Mouse (Mus musculus) hindbrain, embryonic 16.5 days (tissue): ENCODE results near the gene Csrp1. TPM values are rescaled to one million over a fixed set of nuclear protein-coding genes. Genes with fewer than 3 reads are reported as not detected.

ENCODE experiments used
- ATAC-seq: fragments of 200-750 bp; cut with Nextera tagmentation; 2 replicates; pipeline ENCODE4 v1.8.0; 2017; ENCODE audit warnings: moderate TSS enrichment, moderate library complexity
- H3K27ac ChIP-seq: fragments of 300-500 bp; sonication (generic); 2 replicates; pipeline ENCODE4 v1.5.1; 2014; ENCODE audit warnings: low read depth, mild to moderate bottlenecking, control low read depth, low read length, moderate library complexity
- H3K27me3 ChIP-seq: fragments of 300-500 bp; sonication (generic); replicated peaks from 2 replicates; pipeline ENCODE4 v1.6.1; 2014; ENCODE audit warnings: low read length; ENCODE audit not compliant: control insufficient read depth, insufficient read depth
- H3K36me3 ChIP-seq: fragments of 300-500 bp; sonication (generic); 2 replicates; pipeline ENCODE4 v1.6.1; 2014; ENCODE audit warnings: mild to moderate bottlenecking, low read length, moderate library complexity, mixed read lengths; ENCODE audit not compliant: control insufficient read depth, insufficient read depth
- H3K4me1 ChIP-seq: fragments of 300-500 bp; sonication (generic); 2 replicates; pipeline ENCODE4 v1.6.1; 2014; ENCODE audit warnings: low read depth, low read length; ENCODE audit not compliant: control insufficient read depth, insufficient read depth
- H3K4me2 ChIP-seq: fragments of 300-500 bp; sonication (generic); 2 replicates; pipeline ENCODE4 v1.6.1; 2014; ENCODE audit warnings: mild to moderate bottlenecking, low read length, control low read depth, moderate library complexity
- H3K4me3 ChIP-seq: fragments of 300-500 bp; sonication (generic); 2 replicates; pipeline ENCODE4 v1.5.1; 2014; ENCODE audit warnings: mild to moderate bottlenecking, low read length, control low read depth, moderate library complexity
- H3K9ac ChIP-seq: fragments of 300-500 bp; sonication (generic); 2 replicates; pipeline ENCODE4 v1.6.1; 2014; ENCODE audit warnings: low read depth, mild to moderate bottlenecking, control low read depth, low read length, moderate library complexity
- H3K9me3 ChIP-seq: fragments of 300-500 bp; sonication (generic); 2 replicates; pipeline ENCODE4 v1.6.1; 2014; ENCODE audit warnings: mild to moderate bottlenecking, low read length, moderate library complexity; ENCODE audit not compliant: control insufficient read depth
- WGBS: fragments of 180-500 bp; shearing (Covaris S2); extraction: QIAGEN DNeasy Blood & Tissue Kit; methylation state at CpG from one replicate; pipeline ENCODE4 v1.1.7; 2014; 5-methylcytosine and 5-hydroxymethylcytosine counted together
- polyA plus RNA-seq: library from polyadenylated mRNA; unstranded; fragments of >200 nt; fragmentation: Nextera tagmentation; extraction: Ambion mirVana; gene quantifications from 2 replicates; pipeline ENCODE4 v1.2.1, GENCODE M21; 2015

Csrp1 gene
- polyA plus RNA-seq, 1 experiment from 2014 or later, result 20.6 TPM

- Histone ChIP-seq H3K4me3 (no peak overlapping the region), H3K4me2 (no peak overlapping the region), H3K4me1 (peaks cover 13% of the 10 kb centered on the region), H3K9ac (no peak overlapping the region), H3K27me3 (peaks cover 3% of the 10 kb centered on the region; the same call in 1 of the 2 replicates), H3K36me3 (no peaks in the 10 kb centered on the region), H3K27ac (no peak overlapping the region), H3K9me3 (no peaks in the 10 kb centered on the region)
- no peak for ATAC-seq
- 63% methylated on average over 10 of the region's 10 CpGs for WGBS
Measured at GRCm38 (mm10) chr1:135691417-135691815, 28.4 kb upstream of the Csrp1 start.

GRCm38 (mm10) chr1:135694181-135694580 is 25.7 kb upstream of the Csrp1 start:
- 37% methylated on average over 11 of the region's 11 CpGs for WGBS

GRCm38 (mm10) chr1:135697462-135697861 is 22.4 kb upstream of the Csrp1 start:
- 78% methylated on average over 4 of the region's 4 CpGs for WGBS
- H3K9me3 ChIP-seq, result no peaks in the 10 kb centered on the region
- no peak overlapping the region for H3K4me2 ChIP-seq
- no peak for ATAC-seq
- H3K27ac ChIP-seq, result no peak overlapping the region
- H3K4me3 ChIP-seq, result no peak overlapping the region
- H3K27me3 ChIP-seq, result no peaks in the 10 kb centered on the region
- peaks cover 15% of the 10 kb centered on the region for H3K4me1 ChIP-seq
- H3K36me3 ChIP-seq, result no peaks in the 10 kb centered on the region
- no peak overlapping the region for H3K9ac ChIP-seq

More at GRCm38 (mm10) chr1:135694181-135694580, 25.7 kb upstream of the Csrp1 start:
- H3K4me3 ChIP-seq, result no peak overlapping the region
- peaks cover 11% of the 10 kb centered on the region for H3K4me1 ChIP-seq
- H3K36me3 ChIP-seq, result no peaks in the 10 kb centered on the region
- H3K9ac ChIP-seq, result no peak overlapping the region
- H3K27ac ChIP-seq, result no peak overlapping the region
- no peaks in the 10 kb centered on the region for H3K9me3 ChIP-seq
- peaks cover 3% of the 10 kb centered on the region; the same call in 1 of the 2 replicates for H3K27me3 ChIP-seq
- 0 out of 2 replicates have a peak, but pooled peaks have one; percentile 41 for ATAC-seq
- H3K4me2 ChIP-seq, result no peak overlapping the region

- Histone ChIP-seq H3K4me1 (peaks cover 15% of the 10 kb centered on the region), H3K9me3 (no peaks in the 10 kb centered on the region), H3K27me3 (no peaks in the 10 kb centered on the region), H3K27ac (no peak overlapping the region), H3K9ac (no peak overlapping the region), H3K4me2 (no peak overlapping the region), H3K36me3 (no peaks in the 10 kb centered on the region), H3K4me3 (no peak overlapping the region)
- ATAC-seq, result no peak
- 33% methylated on average over 6 of the region's 6 CpGs for WGBS
Measured at GRCm38 (mm10) chr1:135698046-135698445, 21.8 kb upstream of the Csrp1 start.

- H3K4me3 ChIP-seq, result peak overlapping the region; percentile 43; the same call in 1 of the 2 replicates
- no peaks in the 10 kb centered on the region for H3K36me3 ChIP-seq
- H3K27ac ChIP-seq, result no peak overlapping the region
- peaks cover 15% of the 10 kb centered on the region for H3K4me1 ChIP-seq
- no peaks in the 10 kb centered on the region for H3K27me3 ChIP-seq
- H3K4me2 ChIP-seq, result peak overlapping the region; percentile 76
- ATAC-seq, result no peak
- 5% methylated on average over 11 of the region's 11 CpGs for WGBS
- peak overlapping the region; percentile 52 for H3K9ac ChIP-seq
- no peaks in the 10 kb centered on the region for H3K9me3 ChIP-seq
Measured at GRCm38 (mm10) chr1:135698451-135698921, 21.4 kb upstream of the Csrp1 start.

GRCm38 (mm10) chr1:135698996-135699705 is 20.7 kb upstream of the Csrp1 start:
- peak overlapping the region; percentile 52 for H3K9ac ChIP-seq
- peak; percentile 83 for ATAC-seq
- no peaks in the 10 kb centered on the region for H3K9me3 ChIP-seq
- H3K36me3 ChIP-seq, result no peaks in the 10 kb centered on the region
- H3K27me3 ChIP-seq, result no peaks in the 10 kb centered on the region
- H3K4me2 ChIP-seq, result peak overlapping the region; percentile 76
- under 1% methylated on average over 29 of the region's 29 CpGs for WGBS
- peak overlapping the region; percentile 43 for H3K4me3 ChIP-seq
- peak overlapping the region; percentile 3 for H3K27ac ChIP-seq
- peaks cover 15% of the 10 kb centered on the region for H3K4me1 ChIP-seq

- Histone ChIP-seq H3K4me3 (no peak overlapping the region), H3K9ac (peak overlapping the region; percentile 52; the same call in 1 of the 2 replicates), H3K9me3 (no peaks in the 10 kb centered on the region), H3K4me2 (peak overlapping the region; percentile 76), H3K27ac (no peak overlapping the region), H3K27me3 (no peaks in the 10 kb centered on the region), H3K4me1 (peaks cover 15% of the 10 kb centered on the region), H3K36me3 (no peaks in the 10 kb centered on the region)
- ATAC-seq, result no peak
- 57% methylated on average over 2 of the region's 2 CpGs for WGBS
Measured at GRCm38 (mm10) chr1:135699892-135700291, 20.0 kb upstream of the Csrp1 start.

GRCm38 (mm10) chr1:135700605-135701004 is 19.3 kb upstream of the Csrp1 start:
- H3K4me1 ChIP-seq, result peaks cover 15% of the 10 kb centered on the region
- WGBS, result under 1% methylated on average over 7 of the region's 7 CpGs
- H3K9ac ChIP-seq, result no peak overlapping the region
- H3K9me3 ChIP-seq, result no peaks in the 10 kb centered on the region
- no peaks in the 10 kb centered on the region for H3K36me3 ChIP-seq
- ATAC-seq, result peak; percentile 35; the same call in 1 of the 2 replicates
- H3K27me3 ChIP-seq, result no peaks in the 10 kb centered on the region
- H3K4me3 ChIP-seq, result no peak overlapping the region
- no peak overlapping the region for H3K4me2 ChIP-seq
- no peak overlapping the region for H3K27ac ChIP-seq

GRCm38 (mm10) chr1:135701314-135701713 is 18.5 kb upstream of the Csrp1 start:
- no peaks in the 10 kb centered on the region for H3K36me3 ChIP-seq
- H3K4me3 ChIP-seq, result no peak overlapping the region
- WGBS, result 43% methylated on average over 3 of the region's 3 CpGs
- H3K27ac ChIP-seq, result no peak overlapping the region
- H3K4me1 ChIP-seq, result peaks cover 15% of the 10 kb centered on the region
- no peaks in the 10 kb centered on the region for H3K9me3 ChIP-seq
- no peak for ATAC-seq
- no peaks in the 10 kb centered on the region for H3K27me3 ChIP-seq
- no peak overlapping the region for H3K4me2 ChIP-seq
- H3K9ac ChIP-seq, result no peak overlapping the region
